Mouse (Mus musculus) embryonic stem cell, embryonic (primary cell): ENCODE data around the gene Ipcef1.

Source experiments
- CTCF ChIA-PET, 4 experiments: fragments of 300-600 bp in 2 of 4; fragments of 350-600 bp in 2 of 4; sonication (Branson Sonifier 250); formaldehyde crosslinking; loops; one replicate each; lab custom pipeline; 2022; ENCODE audit warnings: inconsistent platforms in 2 of 4; lab: Charles Lee
- POLR2A ChIA-PET, 4 experiments: fragments of 300-600 bp in 2 of 4; fragments of 350-600 bp in 2 of 4; sonication (Branson Sonifier 250); formaldehyde crosslinking; loops; one replicate each; lab custom pipeline; 2022; ENCODE audit warnings: antibody characterized with exemption in 4 of 4, inconsistent platforms in 1 of 4; lab: Charles Lee

Ipcef1 gene

DNA sequence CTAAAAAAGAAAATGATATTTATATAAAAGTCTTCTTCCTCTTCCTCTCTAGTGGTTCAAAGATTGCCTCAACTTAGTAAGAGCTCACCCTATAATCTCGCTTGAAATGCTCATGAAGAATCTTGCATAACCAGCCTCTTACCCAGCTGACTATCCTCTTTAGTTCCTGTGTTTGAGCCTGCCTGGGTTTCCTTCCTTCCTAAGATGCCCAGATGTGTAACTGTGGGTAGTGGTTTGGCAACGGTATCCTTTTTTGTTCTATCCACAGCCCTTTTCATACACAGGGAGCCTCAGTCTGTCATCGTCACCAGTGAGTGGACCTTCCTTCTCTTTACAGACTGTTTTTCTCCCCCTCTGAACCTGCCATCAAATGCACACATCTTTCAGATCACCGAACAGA lies 66.0 kb downstream of the Ipcef1 start:
- POLR2A ChIA-PET = no interaction called here
- CTCF ChIA-PET = no interaction called here

DNA sequence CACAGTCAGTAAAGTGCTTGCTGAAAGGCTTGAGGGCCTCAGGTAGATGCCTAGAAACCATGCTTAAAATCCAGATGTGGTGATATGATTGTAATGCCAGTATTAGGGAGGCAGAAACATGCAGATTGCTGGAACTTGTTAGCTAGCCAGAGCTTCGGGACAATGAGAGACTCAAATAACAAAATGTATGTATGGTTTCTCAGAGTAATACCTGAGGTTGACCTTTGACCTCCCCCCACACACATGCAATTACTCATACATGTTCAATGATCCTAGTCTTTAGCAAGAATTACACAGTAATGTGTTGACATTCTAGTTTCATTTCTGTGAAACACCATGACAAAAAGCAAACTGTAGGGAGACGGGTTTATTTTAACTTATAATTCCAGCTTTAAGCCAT lies 68.8 kb downstream of the Ipcef1 start:
- CTCF ChIA-PET = no interaction called here
- POLR2A ChIA-PET = no interaction called here

DNA sequence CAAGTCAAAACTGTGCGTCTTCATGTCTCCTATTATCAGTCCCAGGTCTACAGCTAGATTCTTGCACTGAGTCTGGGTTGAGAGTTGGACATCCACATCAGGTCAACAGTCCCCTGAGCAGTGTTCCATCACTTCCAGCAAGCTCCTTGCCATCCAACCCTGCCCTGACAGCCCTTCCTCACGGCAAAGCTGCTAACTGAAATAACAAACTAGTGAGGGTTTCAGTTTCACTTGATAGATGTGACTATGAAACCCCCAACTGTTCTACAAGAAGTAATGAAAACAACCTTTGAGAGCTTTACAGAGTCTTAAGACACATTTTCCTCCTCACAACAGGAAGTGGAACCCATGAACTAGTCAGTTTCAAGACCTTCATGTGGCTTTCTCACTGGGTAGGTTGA lies 69.5 kb downstream of the Ipcef1 start:
- POLR2A ChIA-PET = no interaction called here
- CTCF ChIA-PET = no interaction called here

DNA sequence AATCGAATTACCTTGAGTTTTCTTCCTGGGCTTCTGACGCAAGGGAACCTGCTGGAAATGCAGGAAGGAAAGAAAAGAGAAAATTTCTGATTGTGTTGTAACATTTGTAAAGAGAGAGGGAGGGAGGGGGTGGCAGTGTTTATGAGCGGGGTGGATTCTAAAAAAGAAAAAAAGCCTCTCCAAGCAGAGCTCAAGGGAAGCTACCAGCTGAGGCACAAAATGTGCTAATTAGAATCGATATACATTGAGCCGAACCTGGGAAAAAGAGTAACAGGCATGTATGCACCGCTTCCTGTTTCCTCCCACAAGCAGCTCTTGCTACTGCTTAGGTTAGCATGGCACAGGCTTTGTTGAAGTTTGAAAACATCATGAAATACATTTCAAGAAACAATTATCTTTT lies 72.0 kb downstream of the Ipcef1 start:
- CTCF ChIA-PET = no interaction called here

DNA sequence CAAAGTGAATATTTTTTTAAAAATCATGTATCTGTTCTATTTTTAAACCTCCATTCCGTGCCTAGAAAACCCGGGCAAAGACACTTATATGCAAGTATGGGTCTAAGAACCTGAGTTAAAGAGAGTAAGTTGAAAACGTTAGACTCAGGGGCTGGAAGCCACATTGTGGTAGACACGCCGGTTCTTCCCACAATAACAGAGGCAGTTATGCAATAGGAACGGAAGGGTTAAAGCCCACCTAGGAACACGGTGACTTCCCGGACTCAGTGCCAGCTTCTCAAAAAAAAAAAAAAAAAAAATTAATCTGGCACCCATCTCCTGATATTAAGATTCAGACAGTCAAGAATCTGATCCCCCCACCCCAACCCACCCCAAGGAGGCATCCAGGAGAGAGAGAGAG lies 72.5 kb downstream of the Ipcef1 start:
- CTCF ChIA-PET = no interaction called here
- POLR2A ChIA-PET = no interaction called here

More for the DNA sequence above, 72.0 kb downstream of the Ipcef1 start:
- POLR2A ChIA-PET = no interaction called here

DNA sequence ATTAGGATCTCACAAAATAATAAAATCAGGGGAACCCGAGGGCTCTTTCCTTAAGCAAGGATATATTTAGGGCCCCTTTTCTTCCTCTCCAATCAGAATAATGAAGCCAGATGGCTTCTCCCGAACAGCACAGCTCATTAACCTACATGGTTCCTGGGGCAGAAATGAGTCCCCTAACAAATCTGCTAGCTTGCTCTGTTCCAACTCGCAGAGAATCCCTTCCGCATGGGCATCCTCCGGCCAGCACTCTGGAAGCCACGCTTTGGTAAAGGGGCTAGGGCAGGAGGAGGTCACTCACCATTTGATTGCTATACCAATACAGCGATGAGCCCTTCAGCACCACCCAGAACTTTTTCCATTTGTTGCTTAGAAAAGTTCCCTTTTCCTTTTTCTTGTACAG lies 73.1 kb downstream of the Ipcef1 start:
- POLR2A ChIA-PET = no interaction called here
- CTCF ChIA-PET = no interaction called here

DNA sequence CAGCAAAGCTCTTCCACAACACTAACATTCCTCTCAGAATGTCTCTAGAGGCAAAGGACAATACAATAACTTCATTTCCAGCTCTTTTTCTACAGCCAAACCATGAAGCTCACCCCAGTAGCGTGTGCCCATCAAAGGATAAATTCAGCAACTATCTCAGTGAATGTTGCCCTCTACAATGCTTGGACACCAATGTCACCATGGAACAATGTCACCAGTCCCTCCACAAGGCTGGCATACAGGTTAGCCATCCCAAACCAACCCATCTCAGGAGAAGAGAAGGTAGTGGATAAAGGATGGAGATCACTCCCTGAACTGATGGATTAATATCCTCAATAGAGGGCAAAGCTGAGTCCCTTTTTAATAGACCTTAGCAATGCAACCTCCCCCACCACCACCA lies 73.5 kb downstream of the Ipcef1 start:
- ChIA-PET POLR2A (no interaction called here), CTCF (no interaction called here)

DNA sequence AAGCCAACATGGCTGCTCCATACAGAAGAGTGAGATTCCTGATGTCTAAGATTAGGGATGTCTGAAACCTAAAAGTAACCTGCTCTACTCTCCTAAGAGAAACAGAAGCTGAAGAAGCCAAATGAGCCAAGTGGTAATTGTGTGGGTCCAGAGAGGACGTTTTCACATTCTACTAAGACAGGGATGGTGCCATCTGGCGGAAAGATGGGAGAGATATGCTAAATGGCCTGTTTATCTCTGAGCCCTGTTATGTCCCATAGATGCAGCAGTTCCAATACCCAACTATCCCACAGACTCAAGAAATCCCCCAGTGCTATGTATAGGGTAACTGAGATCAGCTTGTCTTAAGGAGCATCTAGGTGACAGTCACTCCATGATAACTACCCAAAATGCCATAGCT lies 74.4 kb downstream of the Ipcef1 start:
- ChIA-PET CTCF (interaction anchor here in 1 of 4 experiments (0.6 kb wide), 1 partner anchor 146 kb away, joined by 3 read pairs; no protein-coding TSS in a partner anchor), POLR2A (interaction anchor here in 1 of 4 experiments (0.7 kb wide), 1 partner anchor 94 kb away, joined by 5 read pairs; no protein-coding TSS in a partner anchor)

DNA sequence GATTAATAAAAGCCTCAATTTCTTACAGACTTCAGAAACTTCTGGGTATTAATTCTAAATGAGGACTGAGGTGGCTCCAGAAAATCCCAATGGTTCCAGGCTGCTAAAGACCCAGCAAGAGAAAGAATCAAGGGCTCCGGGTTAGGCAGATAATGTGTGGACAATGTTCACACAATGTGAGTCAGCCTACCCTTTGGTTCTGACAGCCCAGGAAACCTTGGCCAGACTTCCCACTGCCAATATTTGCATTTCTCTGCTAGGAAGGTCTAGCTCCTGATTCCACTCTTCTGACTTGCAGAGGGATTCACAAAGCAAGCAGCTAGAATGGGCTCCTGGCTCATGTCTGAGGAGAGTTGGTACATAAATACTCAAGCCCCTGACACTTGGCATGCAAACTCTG lies 83.9 kb downstream of the Ipcef1 start:
- CTCF ChIA-PET = no interaction called here

DNA sequence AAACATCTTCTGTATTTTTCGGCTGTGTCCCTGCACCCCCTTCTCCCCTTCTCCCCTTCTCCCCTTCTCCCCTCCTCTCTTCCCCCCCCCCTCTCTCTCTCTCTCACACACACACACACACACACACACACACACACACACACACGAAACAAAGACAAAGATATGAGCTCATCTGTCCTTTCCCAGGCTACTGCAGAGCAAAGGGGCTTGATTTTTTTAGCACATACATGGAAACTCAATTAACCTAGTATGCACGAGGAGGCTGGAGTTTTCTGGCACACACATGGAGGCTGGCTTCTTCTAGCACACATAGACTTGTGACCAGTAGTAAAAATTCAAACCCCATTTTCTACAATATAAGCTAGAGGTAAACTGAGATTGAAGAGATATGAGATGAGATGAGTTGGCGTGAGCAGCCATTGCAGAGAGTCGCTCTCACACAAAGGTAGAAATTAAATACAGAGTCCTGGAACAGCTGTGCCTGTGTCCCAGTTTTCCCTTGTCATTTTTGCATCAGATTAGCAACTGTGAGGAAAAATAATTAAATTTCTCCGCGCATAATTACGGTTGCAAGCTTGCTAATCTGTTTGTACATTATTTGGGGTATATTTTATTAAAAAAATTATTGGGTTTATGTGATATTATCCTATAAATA lies 84.6 kb downstream of the Ipcef1 start:
- CTCF ChIA-PET = no interaction called here
- POLR2A ChIA-PET = interaction anchor here in 1 of 4 experiments (0.6 to 1.4 kb wide), 2 partner anchors 14 to 1417 kb away, joined by 3 read pairs; no protein-coding TSS in a partner anchor

More for the DNA sequence above, 83.9 kb downstream of the Ipcef1 start:
- POLR2A ChIA-PET = interaction anchor here in 1 of 4 experiments (0.6 kb wide), 1 partner anchor 1417 kb away, joined by 3 read pairs; no protein-coding TSS in a partner anchor

DNA sequence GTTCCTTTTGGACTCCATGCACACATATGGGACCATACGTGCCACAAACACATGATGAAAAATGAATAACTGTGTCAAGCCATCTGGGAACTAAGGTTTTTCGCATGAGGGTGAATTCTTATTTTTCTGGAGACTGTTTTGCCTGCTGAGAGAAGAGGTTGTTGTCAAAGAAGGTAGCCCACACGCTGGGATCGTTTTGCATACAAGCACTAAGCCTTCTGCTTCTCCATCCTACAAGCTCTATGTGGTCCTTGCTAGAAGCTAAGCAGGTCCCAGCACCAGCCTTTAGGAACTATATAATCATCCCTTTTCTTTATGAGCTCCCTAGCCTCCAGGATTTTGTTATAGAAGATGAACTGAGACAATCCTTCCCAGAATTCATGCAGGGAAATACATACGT lies 93.5 kb downstream of the Ipcef1 start:
- ChIA-PET CTCF (no interaction called here), POLR2A (no interaction called here)

DNA sequence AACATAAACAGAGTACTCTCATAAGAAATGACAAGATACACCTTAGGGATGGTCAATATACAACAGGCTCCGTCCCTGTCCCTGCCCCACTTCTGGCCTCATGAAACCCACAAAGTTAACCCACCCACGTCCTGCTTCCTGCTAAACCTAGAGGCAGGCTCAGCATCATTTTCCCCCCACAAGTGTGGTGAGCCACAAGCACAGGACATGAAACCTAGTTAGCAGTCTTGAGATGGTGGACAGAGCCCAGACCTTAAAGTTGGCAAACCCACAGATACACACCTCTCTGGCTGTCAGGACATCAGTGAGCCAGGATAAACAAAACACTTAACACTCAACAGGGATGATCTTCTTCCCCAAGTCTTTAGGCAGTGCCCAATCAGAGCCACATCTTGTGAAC lies 95.9 kb downstream of the Ipcef1 start:
- CTCF ChIA-PET = no interaction called here

DNA sequence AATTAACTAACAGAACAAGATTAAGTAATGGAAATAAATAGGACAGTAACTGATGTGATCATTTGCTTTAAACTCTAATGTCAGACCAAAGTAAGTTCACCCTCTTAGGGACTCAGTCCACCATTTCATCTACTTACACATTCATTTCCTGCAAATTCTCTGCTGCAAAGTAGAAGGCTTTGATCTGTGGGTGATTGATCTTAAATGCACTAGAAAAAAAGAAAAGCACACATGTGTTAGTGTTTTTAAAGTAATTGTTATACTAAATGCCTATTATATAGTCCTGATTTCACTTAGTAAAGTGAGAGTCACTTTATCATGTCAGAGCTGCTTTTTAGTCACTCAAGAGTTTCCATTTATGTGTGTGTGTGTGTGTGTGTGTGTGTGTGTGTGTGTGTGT lies 97.7 kb downstream of the Ipcef1 start:
- POLR2A ChIA-PET = no interaction called here
- CTCF ChIA-PET = interaction anchor here in 1 of 4 experiments (0.6 kb wide), 1 partner anchor 315 kb away, joined by 3 read pairs; no protein-coding TSS in a partner anchor

More for the DNA sequence above, 95.9 kb downstream of the Ipcef1 start:
- POLR2A ChIA-PET = no interaction called here

DNA sequence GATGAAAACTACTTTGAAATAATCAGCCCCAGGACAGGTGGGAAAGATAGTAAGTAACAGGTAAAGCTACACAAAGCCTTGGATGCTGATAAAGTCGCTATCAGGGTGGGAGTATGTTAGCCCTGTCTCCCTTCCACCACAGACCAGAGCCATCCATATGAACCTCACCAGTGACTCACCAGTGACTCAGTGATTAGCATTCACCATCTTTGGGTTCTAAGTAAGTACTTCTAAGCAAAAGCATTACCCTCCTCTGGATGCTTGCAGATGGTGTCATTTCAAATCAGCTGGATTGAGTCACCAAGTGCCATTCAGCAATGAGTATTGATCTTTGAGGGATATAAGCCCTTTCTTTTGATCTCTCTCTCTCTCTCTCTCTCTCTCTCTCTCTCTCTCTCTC lies 99.2 kb downstream of the Ipcef1 start:
- ChIA-PET CTCF (interaction anchor here in 1 of 4 experiments (0.8 kb wide), 1 partner anchor 119 kb away, joined by 5 read pairs; no protein-coding TSS in a partner anchor), POLR2A (interaction anchor here in 1 of 4 experiments (1.6 kb wide), 1 partner anchor 14 kb away, joined by 3 read pairs; no protein-coding TSS in a partner anchor)

DNA sequence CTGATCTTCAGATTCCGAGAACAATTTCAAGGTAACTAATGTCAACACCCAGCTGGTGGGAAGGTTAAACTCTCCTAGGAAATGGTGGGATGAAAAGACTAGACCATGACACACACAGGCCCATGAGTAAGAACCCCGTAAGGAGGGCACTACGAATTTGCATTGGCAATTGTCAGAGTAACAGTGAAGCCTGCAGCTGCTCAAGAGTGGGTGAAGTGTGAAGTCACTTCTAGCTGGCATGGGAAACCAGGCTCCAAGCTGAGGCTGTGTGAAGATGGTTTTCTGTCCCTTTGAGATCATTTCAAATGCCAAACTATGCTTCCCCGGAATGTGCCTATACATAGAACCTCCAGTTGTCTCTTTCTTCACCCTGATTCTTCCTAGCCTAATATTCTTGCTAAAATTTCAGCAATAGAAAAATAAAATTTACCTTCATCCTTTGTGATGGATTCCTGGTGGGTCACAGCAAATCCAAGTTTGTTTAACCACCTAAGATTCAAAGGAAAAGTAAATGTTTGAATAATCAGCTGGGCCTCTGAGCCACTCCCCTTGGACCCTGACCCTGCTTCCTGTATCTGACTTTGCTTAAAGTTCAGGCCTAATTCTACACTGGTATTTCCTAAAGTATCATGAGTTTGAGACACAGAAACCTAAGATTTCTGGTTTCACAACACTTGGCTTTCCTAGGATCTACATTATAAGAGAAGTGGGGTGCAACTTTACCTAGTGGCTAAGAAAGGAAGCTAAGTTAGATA lies 115.4 kb downstream of the Ipcef1 start:
- ChIA-PET CTCF (no interaction called here), POLR2A (no interaction called here)

DNA sequence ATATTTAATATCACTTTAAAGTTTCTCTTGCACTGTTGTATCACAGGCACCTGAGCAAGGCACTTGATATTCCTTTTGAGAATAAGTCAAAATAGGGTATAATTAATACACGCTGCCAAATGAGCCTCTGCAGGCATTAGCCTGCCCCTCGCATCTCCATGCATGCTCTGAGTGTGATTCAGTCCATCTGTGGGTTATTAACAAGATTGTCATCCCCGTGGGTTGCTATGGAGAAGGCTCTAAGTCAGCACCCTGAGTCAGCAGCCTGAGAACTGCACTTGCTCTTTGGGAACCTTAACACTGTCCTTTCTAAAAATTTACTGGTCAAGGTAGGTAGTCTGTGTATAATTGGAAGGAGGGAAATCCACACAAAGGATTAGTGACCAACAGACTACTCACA lies 117.5 kb downstream of the Ipcef1 start:
- CTCF ChIA-PET = no interaction called here
- POLR2A ChIA-PET = no interaction called here

DNA sequence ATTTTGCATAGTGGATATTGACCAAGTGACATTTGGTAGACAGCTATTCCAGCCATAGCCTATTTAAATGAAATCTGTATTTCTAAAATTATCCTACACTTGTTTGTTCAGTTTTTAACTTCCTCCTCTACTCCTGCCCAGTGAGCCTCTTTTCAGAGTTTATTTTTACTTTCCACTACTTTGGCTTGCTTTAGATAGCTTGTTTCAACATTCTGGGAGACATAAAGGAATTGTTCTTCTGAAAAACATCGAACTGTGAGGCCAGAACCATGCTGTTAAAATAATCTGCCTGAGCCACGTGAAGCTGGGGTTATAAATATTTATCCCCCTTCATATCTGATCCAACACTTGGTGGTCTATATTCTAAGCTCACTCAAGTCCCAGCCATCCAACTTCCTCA lies 121.4 kb downstream of the Ipcef1 start:
- POLR2A ChIA-PET = no interaction called here
- CTCF ChIA-PET = no interaction called here

DNA sequence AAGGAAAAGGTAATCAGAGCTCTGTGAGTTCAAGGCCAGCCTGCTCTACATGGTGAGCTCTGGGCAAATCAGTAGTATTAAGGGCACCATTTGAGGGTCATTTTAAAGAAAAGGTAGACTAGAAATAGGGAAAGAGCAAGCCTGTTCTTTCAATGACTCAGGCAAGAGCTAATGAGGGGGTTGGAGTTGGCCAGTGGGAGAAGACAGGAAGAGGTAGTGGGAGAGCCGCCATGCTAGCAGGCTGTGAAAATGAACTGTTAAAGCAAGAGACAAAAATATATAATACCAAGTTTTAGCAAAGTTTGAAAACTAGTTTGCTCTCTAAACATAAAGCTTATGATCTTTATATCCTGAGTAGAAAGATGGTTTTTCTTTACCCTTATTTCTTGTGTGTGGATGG lies 121.9 kb downstream of the Ipcef1 start:
- ChIA-PET CTCF (no interaction called here), POLR2A (no interaction called here)

DNA sequence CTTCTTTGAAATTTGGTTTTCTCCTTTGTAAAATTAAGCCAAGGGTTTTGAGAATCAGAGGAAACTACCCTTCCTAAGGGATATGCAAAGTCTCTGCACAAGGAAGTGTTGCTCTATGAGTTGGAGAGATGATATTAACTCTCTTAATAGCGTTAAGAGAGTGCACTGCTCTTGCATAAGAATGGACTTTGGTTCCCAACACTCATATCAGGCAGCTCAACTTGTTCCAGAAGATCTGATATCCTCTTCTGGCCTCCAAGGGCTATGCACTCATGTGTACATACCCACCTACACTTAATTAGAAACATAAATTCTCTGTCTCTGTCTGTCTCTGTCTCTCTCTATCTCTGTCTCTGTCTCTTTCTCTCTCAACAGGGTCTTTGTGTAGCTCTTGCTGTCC lies 123.4 kb downstream of the Ipcef1 start:
- ChIA-PET POLR2A (no interaction called here), CTCF (no interaction called here)

DNA sequence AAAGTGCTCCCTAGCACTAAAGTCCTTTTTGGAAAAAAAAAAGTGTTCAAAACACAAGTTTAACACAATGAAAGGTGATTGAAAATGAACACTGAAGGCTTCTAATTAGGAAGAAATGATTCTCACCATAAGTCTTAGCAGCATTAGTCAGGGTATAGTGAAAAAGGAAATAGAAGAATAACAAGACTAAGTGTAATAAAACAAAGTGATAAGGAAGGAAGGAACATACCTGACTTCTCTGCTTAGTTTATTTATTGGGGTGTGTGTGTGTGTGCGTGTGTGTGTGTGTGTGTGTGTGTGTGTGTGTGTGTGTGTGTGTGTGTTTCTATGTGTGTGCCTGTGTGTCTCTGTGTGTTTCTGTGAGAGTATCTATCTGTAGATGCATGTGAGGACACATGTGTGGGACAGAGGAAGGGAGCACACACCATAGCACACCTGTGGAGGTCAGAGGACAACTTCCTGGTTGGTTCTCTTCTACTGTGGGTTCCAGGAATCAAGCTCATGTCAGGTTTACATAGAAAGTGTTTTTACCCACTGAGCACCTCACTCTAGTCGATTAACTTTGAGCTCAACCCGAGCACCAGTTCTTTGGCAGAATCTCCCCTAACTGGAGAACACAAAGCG lies 124.6 kb downstream of the Ipcef1 start:
- CTCF ChIA-PET = interaction anchor here in 1 of 4 experiments (0.7 kb wide), 1 partner anchor 141 kb away, joined by 5 read pairs; no protein-coding TSS in a partner anchor
- POLR2A ChIA-PET = no interaction called here
